Mouse (Mus musculus) forebrain, embryonic 10.5 days (tissue): Measurements from ENCODE around the gene Ttl. TPM values are rescaled to one million over a fixed set of nuclear protein-coding genes. Genes with fewer than 3 reads are reported as not detected.

ENCODE experiments used
- DNase-seq: peaks from one replicate; pipeline ENCODE4 v3.0.0-alpha.2; 2017; ENCODE audit warnings: low spot score; ENCODE audit errors: extremely low spot score
- H3K27ac ChIP-seq: fragments of 300-500 bp; sonication (generic); 2 replicates; pipeline ENCODE4 v1.5.1; 2016; ENCODE audit warnings: mild to moderate bottlenecking
- H3K27me3 ChIP-seq: fragments of 300-500 bp; sonication (generic); 2 replicates; pipeline ENCODE4 v1.6.1; 2016; ENCODE audit warnings: mild to moderate bottlenecking; ENCODE audit not compliant: poor library complexity, severe bottlenecking
- H3K36me3 ChIP-seq: fragments of 300-500 bp; sonication (generic); replicated peaks from 2 replicates; pipeline ENCODE4 v1.6.1; 2016; ENCODE audit warnings: mild to moderate bottlenecking, moderate library complexity
- H3K4me1 ChIP-seq: fragments of 300-500 bp; sonication (generic); 2 replicates; pipeline ENCODE4 v1.6.1; 2016
- H3K4me3 ChIP-seq: fragments of 300-500 bp; sonication (generic); 2 replicates; pipeline ENCODE4 v1.5.1; 2016; ENCODE audit warnings: mild to moderate bottlenecking, moderate library complexity
- H3K9me3 ChIP-seq: fragments of 300-500 bp; sonication (generic); 2 replicates; pipeline ENCODE4 v1.6.1; 2016; ENCODE audit warnings: mild to moderate bottlenecking, moderate library complexity
- WGBS: fragments of 180-500 bp; shearing (Covaris S2); methylation state at CpG from one replicate; pipeline ENCODE4 v1.1.7; 2016; 5-methylcytosine and 5-hydroxymethylcytosine counted together
- polyA plus RNA-seq: library from polyadenylated mRNA; unstranded; fragments of >200 nt; fragmentation: Nextera tagmentation; extraction: Ambion mirVana; gene quantifications from 2 replicates; pipeline ENCODE4 v1.2.1, GENCODE M21; 2016

Ttl gene
- polyA plus RNA-seq, 1 experiment from 2014 or later, result 12.4 TPM

DNA sequence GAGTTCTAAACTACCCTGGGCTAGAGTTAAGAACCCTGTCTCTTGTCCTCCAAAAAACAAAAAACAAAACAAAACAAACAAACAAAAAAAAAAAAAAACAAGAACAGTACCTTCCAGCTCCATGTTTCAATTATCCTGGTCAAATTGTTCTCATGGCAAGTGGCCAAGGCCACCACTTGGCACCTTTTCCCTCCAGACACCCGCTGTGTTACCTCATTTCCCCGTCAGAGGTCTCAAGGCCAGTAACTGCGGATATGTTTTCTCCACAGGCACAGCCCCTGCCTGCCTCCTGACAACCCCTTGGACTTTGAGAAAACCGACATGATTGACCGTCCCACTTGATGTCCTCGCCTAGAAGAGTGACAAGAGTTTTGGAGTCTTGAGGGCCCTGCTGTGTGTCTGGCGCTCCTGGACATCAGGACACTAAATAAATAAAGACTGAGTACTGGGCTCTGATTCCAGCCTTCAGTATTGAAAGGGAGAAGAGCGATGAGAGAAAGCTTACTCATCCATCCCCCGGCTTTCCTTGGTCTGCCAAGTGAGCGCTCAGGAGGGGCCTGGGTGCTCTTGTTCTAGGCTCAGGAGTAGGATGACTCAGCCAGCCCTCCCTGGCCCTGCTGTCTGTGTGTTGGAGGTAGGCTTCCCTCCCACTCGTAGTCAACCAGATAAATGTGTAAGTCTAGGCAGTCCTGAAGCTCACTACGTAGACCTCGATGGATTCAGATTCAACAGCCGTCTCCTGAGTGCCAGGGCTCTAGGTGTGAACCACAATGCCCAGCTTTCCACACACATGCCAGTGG is 67.5 kb downstream of the Ttl start:
- Histone ChIP-seq H3K36me3 (peaks cover 39% of the 10 kb centered on the region), H3K27me3 (no peaks in the 10 kb centered on the region), H3K4me3 (no peak overlapping the region), H3K4me1 (peaks cover 22% of the 10 kb centered on the region), H3K9me3 (peaks cover 14% of the 10 kb centered on the region), H3K27ac (no peak overlapping the region)
- WGBS, result 95% methylated on average over 14 of the region's 14 CpGs
- DNase-seq, result no peak

DNA sequence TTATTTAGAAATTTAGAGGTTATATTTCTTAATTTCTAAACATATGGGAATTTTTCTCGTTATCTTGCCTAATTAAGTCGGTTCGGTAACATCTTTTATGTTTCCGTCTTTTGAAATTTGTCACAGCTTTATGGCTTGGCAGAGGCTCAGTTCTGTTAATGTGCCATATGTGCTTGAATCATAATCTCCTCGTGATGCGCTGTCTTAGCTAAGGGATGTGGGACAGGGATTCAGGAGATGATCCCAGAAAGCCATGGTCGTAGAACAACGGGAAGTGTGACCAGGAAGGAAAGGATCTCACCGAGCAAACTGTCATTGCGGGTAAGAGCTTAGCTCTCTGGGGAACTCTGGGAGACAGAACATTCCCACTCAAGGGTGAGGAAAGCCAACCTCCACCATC is 74.2 kb downstream of the Ttl start:
- Histone ChIP-seq H3K4me1 (no peaks in the 10 kb centered on the region), H3K27me3 (no peaks in the 10 kb centered on the region), H3K36me3 (no peaks in the 10 kb centered on the region), H3K4me3 (no peak overlapping the region), H3K9me3 (no peaks in the 10 kb centered on the region), H3K27ac (no peak overlapping the region)
- WGBS, result 91% methylated on average over 10 of the region's 10 CpGs
- DNase-seq, result no peak

Other genes starting within 250 kb of the Ttl start
- gene Tmem87b, start 247.8 kb upstream of the Ttl start, polyA plus RNA-seq, result 23.6 and 24.7 TPM in 2 replicates
- 2.1 and 2.4 TPM in 2 replicates for gene Fbln7, start 203.0 kb upstream of the Ttl start, polyA plus RNA-seq
- 10.3 and 10.6 TPM in 2 replicates for gene Zc3h8, start 121.9 kb upstream of the Ttl start, polyA plus RNA-seq
- gene Zc3h6, start 98.5 kb upstream of the Ttl start, polyA plus RNA-seq, result 1.7 and 1.9 TPM in 2 replicates
- 15.3 and 16.3 TPM in 2 replicates for gene Gm10762, start 98.2 kb upstream of the Ttl start, polyA plus RNA-seq
- 0.09 and 0.16 TPM in 2 replicates for gene Vinac1, start 17.8 kb upstream of the Ttl start, polyA plus RNA-seq
- 47.6 and 48.8 TPM in 2 replicates for gene Polr1b, start 35.1 kb downstream of the Ttl start, polyA plus RNA-seq
- gene Chchd5, start 63.8 kb downstream of the Ttl start, polyA plus RNA-seq, result 24.1 and 25.2 TPM in 2 replicates
- 57.2 and 57.9 TPM in 2 replicates for gene Slc20a1, start 132.8 kb downstream of the Ttl start, polyA plus RNA-seq
- 65.8 and 69.1 TPM in 2 replicates for gene Ckap2l, start 231.3 kb downstream of the Ttl start, polyA plus RNA-seq
- not detected in 2 replicates for gene Il1a, start 244.0 kb downstream of the Ttl start, polyA plus RNA-seq